13 mouse cellular contexts compared by ENCODE assay signal in genomic region chr6:125253863-125254715, GRCm38 (mm10). TPM values are rescaled to one million over a fixed set of nuclear protein-coding genes. Genes with fewer than 3 reads are reported as not detected.
DNase-seq lines count a peak whose midpoint lies in the region; TF ChIP-seq lines count a peak whose summit lies in the region.
"Had no signal": no experiment of that assay in that cellular context is flagged by ENCODE, and none has a peak within 500 bp of the region (broad histone marks: within the 10 kb centered on the region; RNA-seq: fewer than 3 reads in every experiment).

No protein-coding gene starts in this region.

- H3K4me1 ChIP-seq in heart, adult 2 months (ENCODE audit: control insufficient read depth, insufficient read depth, low read length): no peaks in the 10 kb centered on the region
- peaks cover 16% of the 10 kb centered on the region; the same call in 1 of the 2 replicates for H3K4me1 ChIP-seq in spleen, adult 2 months (ENCODE audit: control insufficient read depth, insufficient read depth, insufficient read length)

- H3K36me3 ChIP-seq in heart, adult 2 months (ENCODE audit: control insufficient read depth, insufficient read depth, low read length): no peaks in the 10 kb centered on the region
- no peaks in the 10 kb centered on the region for H3K36me3 ChIP-seq in spleen, adult 2 months (ENCODE audit: control insufficient read depth, insufficient read depth, low read length)
- H3K36me3 ChIP-seq: embryonic facial prominence, embryonic 10.5 days had no signal

- no peak for DNase-seq in heart, adult 2 months
- DNase-seq in heart, postnatal 25 days (ENCODE audit: low spot score): no peak
- no peak for DNase-seq in spleen, adult 2 months (ENCODE audit: low read depth in 1 of 2, low spot score in 2 of 2)
- DNase-seq in spleen, postnatal 4 days (ENCODE audit: low spot score in 2 of 2): no peak
- peak; percentile 67 to 71 for DNase-seq in kidney, postnatal 36 days
- peak; percentile 46 for DNase-seq in yolk sac, embryonic 10.5 days (ENCODE audit: low spot score)
- no peak for DNase-seq in embryo, embryonic 10 days (ENCODE audit: low spot score)
- DNase-seq in urinary bladder, postnatal 25 days (ENCODE audit: low spot score): no peak
- DNase-seq: cerebellum, adult 11-12 months; left cerebral cortex, postnatal 4 days had no signal

- no peak overlapping the region for H3K4me3 ChIP-seq in heart, adult 2 months
- peak overlapping the region; percentile 46; the same call in 1 of the 2 replicates for H3K4me3 ChIP-seq in spleen, adult 2 months (ENCODE audit: extremely low read depth, insufficient read depth, insufficient read length)
- H3K4me3 ChIP-seq: embryonic facial prominence, embryonic 10.5 days had no signal

- TF ChIP-seq EP300 in heart, adult 2 months (IDR thresholded peaks at IDR 0.05; ENCODE audit: insufficient read depth, low read depth, low read length): no peak

- H3K9ac ChIP-seq in heart, adult 2 months (ENCODE audit: low read depth, low read length): peak overlapping the region; percentile 14; the same call in 1 of the 2 replicates

- TF ChIP-seq CTCF in heart, adult 2 months (IDR thresholded peaks at IDR 0.05): no peak
- TF ChIP-seq CTCF in spleen, adult 2 months (IDR thresholded peaks at IDR 0.05; ENCODE audit: extremely low read depth, insufficient read depth, insufficient read length, insufficient replicate concordance): no peak

- no peaks in the 10 kb centered on the region for H3K79me2 ChIP-seq in heart, adult 2 months (replicated peaks; ENCODE audit: control insufficient read depth, insufficient read depth, low read length)

- H3K27me3 ChIP-seq in heart, adult 2 months (ENCODE audit: control insufficient read depth, insufficient read depth, low read length): no peaks in the 10 kb centered on the region
- H3K27me3 ChIP-seq in spleen, adult 2 months (ENCODE audit: control insufficient read depth, insufficient read depth, low read length): no peaks in the 10 kb centered on the region

- H3K27ac ChIP-seq in heart, adult 2 months: no peak overlapping the region
- peak overlapping the region; percentile 78 for H3K27ac ChIP-seq in spleen, adult 2 months (ENCODE audit: insufficient read depth, low read length)
- H3K27ac ChIP-seq: embryonic facial prominence, embryonic 10.5 days had no signal

- WGBS in heart, adult 2 months: 71% methylated on average over 14 of the region's 14 CpGs
- WGBS in spleen, adult 2 months: 28% methylated on average over 14 of the region's 14 CpGs

- intact Hi-C loops in heart, adult 2 months (cut with DNase I): no loop called here
- intact Hi-C loops in heart, postnatal 25 days (cut with DNase I): no loop called here

- peak; percentile 31; the same call in 1 of the 2 replicates for TF ChIP-seq POLR2A in heart, adult 2 months (IDR thresholded peaks at IDR 0.05; ENCODE audit: insufficient read depth, low read depth, low read length)
- TF ChIP-seq POLR2A in spleen, adult 2 months (IDR thresholded peaks at IDR 0.05; ENCODE audit: low read depth, low read length): no peak

RNA-seq across cellular contexts. Expression of gene Cd27, which starts 17.3 kb away (rescaled TPM):
- total RNA-seq in heart, adult 2 months (2021): under 1 TPM; 0.41 to 0.42 TPM
- polyA plus RNA-seq in heart, adult 2 months (2012; rRNA removed): 0.67 and 2.2 TPM in 2 replicates
- under 1 TPM; 0.16 to 0.36 TPM for total RNA-seq in heart, postnatal 25 days (2021)
- polyA plus RNA-seq in spleen, adult 2 months (2012; rRNA removed): 87.3 and 98.7 TPM in 2 replicates
- total RNA-seq: left cerebral cortex, postnatal 4 days had no signal

RNA-seq across cellular contexts. Expression of gene Tapbpl, which starts 22.4 kb away (rescaled TPM):
- total RNA-seq in heart, adult 2 months (2021): 1 to 10 TPM; 4.1 to 6.6 TPM
- polyA plus RNA-seq in heart, adult 2 months (2012; rRNA removed): 7.4 and 7.6 TPM in 2 replicates
- 1 to 10 TPM; 4.1 to 5.0 TPM for total RNA-seq in heart, postnatal 25 days (2021)
- 24.4 and 38.0 TPM in 2 replicates for polyA plus RNA-seq in spleen, adult 2 months (2012; rRNA removed)

RNA-seq across cellular contexts. Expression of gene Tuba3a, which starts 31.8 kb away (rescaled TPM):
- not detected for total RNA-seq in heart, adult 2 months (2021)
- polyA plus RNA-seq in heart, adult 2 months (2012; rRNA removed): 0.82 and 0.92 TPM in 2 replicates
- total RNA-seq in heart, postnatal 25 days (2021): not detected
- not detected in 2 replicates for polyA plus RNA-seq in spleen, adult 2 months (2012; rRNA removed)
- total RNA-seq: adrenal gland, adult 18-20 months; left cerebral cortex, postnatal 4 days had no signal
- polyA plus RNA-seq: heart, embryonic 14.5 days had no signal

RNA-seq across cellular contexts. Expression of gene Vamp1, which starts 38.7 kb away (rescaled TPM):
- total RNA-seq in heart, adult 2 months (2021): 1 to 10 TPM; 4.9 to 5.3 TPM
- 14.1 and 20.4 TPM in 2 replicates for polyA plus RNA-seq in heart, adult 2 months (2012; rRNA removed)
- 1 to 10 TPM; 6.2 to 6.3 TPM for total RNA-seq in heart, postnatal 25 days (2021)
- 41.7 and 46.8 TPM in 2 replicates for polyA plus RNA-seq in spleen, adult 2 months (2012; rRNA removed)

RNA-seq across cellular contexts. Expression of gene Ltbr, which starts 59.6 kb away (rescaled TPM):
- 10 to 100 TPM; 28.2 to 28.8 TPM for total RNA-seq in heart, adult 2 months (2021)
- 34.8 and 36.5 TPM in 2 replicates for polyA plus RNA-seq in heart, adult 2 months (2012; rRNA removed)
- 10 to 100 TPM; 27.4 to 31.8 TPM for total RNA-seq in heart, postnatal 25 days (2021)
- polyA plus RNA-seq in spleen, adult 2 months (2012; rRNA removed): 22.8 and 24.5 TPM in 2 replicates

Comparison
In these comparisons a context has a peak if more than half of its experiments do, and no peak if none do; other contexts are left out.
1. DNase-seq: peak in kidney, postnatal 36 days (2 of 2) and yolk sac, embryonic 10.5 days (single experiment); none in heart, adult 2 months (0 of 2), heart, postnatal 25 days (single experiment), spleen, adult 2 months (0 of 2), spleen, postnatal 4 days (0 of 2), embryo, embryonic 10 days (single experiment) and urinary bladder, postnatal 25 days (single experiment).